Mouse (Mus musculus) lung, adult 2 months (tissue): ENCODE data around the gene Mlh1.

Source experiments
- CTCF ChIP-seq: fragments of 200-500 bp; IDR thresholded peaks from 2 replicates; pipeline ENCODE4 v1.5.1; 2011; ENCODE audit warnings: mild to moderate bottlenecking, low read length, control low read depth; ENCODE audit not compliant: insufficient read depth
- POLR2A ChIP-seq: fragments of 200-500 bp; IDR thresholded peaks from 2 replicates; pipeline ENCODE4 v1.6.1; 2011; ENCODE audit warnings: low read depth, mild to moderate bottlenecking, control low read depth, low read length, borderline replicate concordance; ENCODE audit errors: extremely low read depth

- no peak for TF ChIP-seq CTCF
- no peak for TF ChIP-seq POLR2A
Measured at GRCm38 (mm10) chr9:111286468-111286867, 14.9 kb upstream of the Mlh1 start.
